Mouse (Mus musculus) ES-E14 (cell line): ENCODE data around the gene Rem2.

Experiments
- CHD2 ChIP-seq: IDR thresholded peaks from 2 replicates; pipeline ENCODE4 v1.6.1; 2014; ENCODE audit warnings: mild to moderate bottlenecking, low read depth, low read length, inconsistent platforms
- HCFC1 ChIP-seq: IDR thresholded peaks from 2 replicates; pipeline ENCODE4 v1.6.1; 2012; ENCODE audit warnings: low read length, inconsistent platforms, borderline replicate concordance; ENCODE audit not compliant: insufficient read depth
- MAFK ChIP-seq: IDR thresholded peaks from 2 replicates; pipeline ENCODE4 v1.6.1; 2014; ENCODE audit warnings: mild to moderate bottlenecking, low read depth, low read length, inconsistent platforms; ENCODE audit not compliant: insufficient read depth
- ZC3H11A ChIP-seq: IDR thresholded peaks from 2 replicates; pipeline ENCODE4 v1.6.1; 2012; ENCODE audit warnings: low read depth, mild to moderate bottlenecking, inconsistent platforms, low read length, borderline replicate concordance
- ZNF384 ChIP-seq: IDR thresholded peaks from 2 replicates; pipeline ENCODE4 v1.6.1; 2012; ENCODE audit warnings: low read depth, low read length, inconsistent platforms

- TF ChIP-seq ZC3H11A (no peak), CHD2 (no peak), ZNF384 (no peak), HCFC1 (no peak), MAFK (no peak)
These were observed 25.5 kb downstream of the Rem2 start for GRCm38 (mm10) chr14:54501365-54501764.
